In the genomic region with DNA sequence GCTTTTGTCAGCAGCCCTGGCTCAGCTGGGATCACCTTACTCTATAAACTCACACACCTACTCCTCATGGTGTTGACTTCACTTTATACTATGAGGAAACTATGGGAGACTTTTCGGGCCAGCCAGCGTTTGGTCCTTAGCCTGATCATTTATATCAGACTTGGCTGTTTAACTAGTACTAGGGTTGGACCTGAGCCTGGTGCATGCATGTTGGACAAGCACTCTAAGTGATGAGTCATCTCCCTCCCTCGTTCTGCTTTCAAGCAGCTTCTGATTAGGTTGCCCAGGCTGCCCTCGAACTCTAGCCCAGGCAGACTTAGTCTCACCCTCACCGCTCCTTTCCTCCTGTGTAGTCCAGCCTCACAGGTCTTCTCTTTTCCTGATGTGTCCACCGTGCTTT, we compare ENCODE assay signal across 8 mouse cellular contexts. TPM values are rescaled to one million over a fixed set of nuclear protein-coding genes. Genes with fewer than 3 reads are reported as not detected.
DNase-seq lines count a peak whose midpoint lies in the region; ATAC-seq lines count a peak whose summit lies in the region.

No protein-coding gene starts in this region.

- peak; percentile 95 for DNase-seq in heart, adult 11 months
- no peak for DNase-seq in heart, postnatal 25 days (ENCODE audit: low spot score)
- DNase-seq in 3T3-L1 (ENCODE audit: low read depth, low spot score) = peak; percentile 71
- DNase-seq in adrenal gland, postnatal 36 days = peak; percentile 66 to 71
- peak; percentile 53 for DNase-seq in heart, postnatal 4 days
- no peak for DNase-seq in embryo, embryonic 10.5 days (ENCODE audit: low spot score)
- no peak for DNase-seq in urinary bladder, adult 2 months (ENCODE audit: low spot score)

- ATAC-seq in inflammation-experienced regulatory T-cells, adult 6 months = no peak

- intact Hi-C loops in heart, postnatal 25 days (cut with DNase I) = loop anchor here (5.0 kb wide), 1 partner anchor 51 kb away; no protein-coding TSS in a partner anchor

RNA-seq across cellular contexts. Expression of gene Whamm, which starts 2.3 kb away (rescaled TPM):
- total RNA-seq in heart, postnatal 25 days (2021) = 1 to 10 TPM; 8.2 to 9.4 TPM
- 10 to 100 TPM; 20.4 to 21.2 TPM for total RNA-seq in adrenal gland, postnatal 36 days (2021)
- 1 to 10 TPM; 8.3 to 8.4 TPM for total RNA-seq in heart, postnatal 4 days (2021)
- polyA plus RNA-seq in urinary bladder, adult 2 months (2012; rRNA removed) = 18.0 and 19.4 TPM in 2 replicates
- polyA plus RNA-seq in inflammation-experienced regulatory T-cells, adult 6 months (2017; shearing (Covaris generic)) = 1 to 10 TPM; 3.4 to 8.1 (median 5.2) TPM

RNA-seq across cellular contexts. Expression of gene Fsd2, which starts 6.7 kb away (rescaled TPM):
- total RNA-seq in heart, postnatal 25 days (2021) = 100 to 1,000 TPM; 300 to 302 TPM
- total RNA-seq in adrenal gland, postnatal 36 days (2021) = 1 to 10 TPM in 1 of 2 experiments, under 1 TPM in 1; 0.95 to 1.3 TPM
- total RNA-seq in heart, postnatal 4 days (2021) = 100 to 1,000 TPM; 199 to 200 TPM
- 0.29 and 0.33 TPM in 2 replicates for polyA plus RNA-seq in urinary bladder, adult 2 months (2012; rRNA removed)
- 1 to 10 TPM; 2.5 to 5.3 (median 3.2) TPM for polyA plus RNA-seq in inflammation-experienced regulatory T-cells, adult 6 months (2017; shearing (Covaris generic))

Comparison
In these comparisons a context has a peak if more than half of its experiments do, and no peak if none do; other contexts are left out.
1. DNase-seq: peak in heart, adult 11 months (single experiment), 3T3-L1 (single experiment), adrenal gland, postnatal 36 days (2 of 2) and heart, postnatal 4 days (single experiment); none in heart, postnatal 25 days (single experiment), embryo, embryonic 10.5 days (single experiment) and urinary bladder, adult 2 months (single experiment).
2. RNA of gene Fsd2, which starts 6.7 kb away (total RNA-seq): 300 to 302 TPM in heart, postnatal 25 days and 199 to 200 TPM in heart, postnatal 4 days; 0.95 to 1.3 TPM in adrenal gland, postnatal 36 days; every median in the first group is over 10 times any median in the second.